Mouse (Mus musculus): ENCODE measurements around the gene Ces1c.

The Ces1c gene

DNA sequence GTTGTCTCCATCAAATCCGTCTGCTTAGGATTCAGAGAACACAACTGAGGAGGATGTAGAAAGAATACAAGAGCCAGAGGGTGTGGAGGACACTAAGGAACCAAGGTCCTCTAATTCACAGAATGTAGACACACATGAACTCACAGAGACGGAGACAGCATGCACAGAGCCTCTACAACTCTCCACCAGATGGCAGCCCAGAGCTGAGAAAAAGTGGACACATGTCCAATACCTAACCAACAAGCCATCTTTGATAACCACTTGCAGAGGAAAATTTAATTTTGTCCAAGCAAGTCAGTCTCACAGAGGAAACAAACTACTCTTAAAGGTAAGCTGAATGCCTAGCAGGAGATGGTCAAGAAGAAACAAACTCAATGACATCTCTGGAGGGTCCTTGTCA is 71.9 kb downstream of the Ces1c start:
- in situ Hi-C loops (cut with MboI; ENCODE audit: low pct_unique_long_range_greater_than_20kb in 1 of 2, low sequenced_read_pairs in 2 of 2, unreplicated experiment in 1 of 2) = no loop called here

GRCm38 (mm10) chr8:93055238-93055637 is 75.8 kb downstream of the Ces1c start:
- in situ Hi-C loops (cut with MboI; ENCODE audit: low pct_unique_long_range_greater_than_20kb in 1 of 2, low sequenced_read_pairs in 2 of 2, unreplicated experiment in 1 of 2) = no loop called here

All from mouse embryonic stem cell (cell line).